Mouse (Mus musculus): Measurements from ENCODE around the gene Cep170.

Cep170 gene

DNA sequence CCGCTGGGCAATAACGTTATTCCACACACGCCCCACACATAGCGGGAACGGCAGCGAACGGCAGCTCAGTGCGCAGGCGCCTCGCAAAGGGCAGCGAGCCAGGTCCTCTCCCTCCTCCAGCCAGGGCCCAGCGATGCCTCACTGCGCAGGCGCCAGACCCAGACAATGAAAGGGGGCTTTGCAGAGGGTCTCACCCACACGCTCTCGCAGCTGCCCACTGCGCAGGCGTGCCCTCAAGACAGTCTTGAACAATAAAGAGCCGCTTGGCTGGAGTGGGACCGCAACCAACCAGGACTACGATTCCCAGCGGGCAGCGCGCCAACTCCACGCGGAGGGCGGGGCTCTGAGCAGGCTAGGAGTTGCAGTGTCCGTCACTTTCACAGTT, at the start of gene Cep170:
Cep170 (minus strand) TSS at position 32 of the 385 bp plus-strand sequence.
- peak; percentile 97 for DNase-seq (ENCODE audit: low read depth, low spot score)

DNA sequence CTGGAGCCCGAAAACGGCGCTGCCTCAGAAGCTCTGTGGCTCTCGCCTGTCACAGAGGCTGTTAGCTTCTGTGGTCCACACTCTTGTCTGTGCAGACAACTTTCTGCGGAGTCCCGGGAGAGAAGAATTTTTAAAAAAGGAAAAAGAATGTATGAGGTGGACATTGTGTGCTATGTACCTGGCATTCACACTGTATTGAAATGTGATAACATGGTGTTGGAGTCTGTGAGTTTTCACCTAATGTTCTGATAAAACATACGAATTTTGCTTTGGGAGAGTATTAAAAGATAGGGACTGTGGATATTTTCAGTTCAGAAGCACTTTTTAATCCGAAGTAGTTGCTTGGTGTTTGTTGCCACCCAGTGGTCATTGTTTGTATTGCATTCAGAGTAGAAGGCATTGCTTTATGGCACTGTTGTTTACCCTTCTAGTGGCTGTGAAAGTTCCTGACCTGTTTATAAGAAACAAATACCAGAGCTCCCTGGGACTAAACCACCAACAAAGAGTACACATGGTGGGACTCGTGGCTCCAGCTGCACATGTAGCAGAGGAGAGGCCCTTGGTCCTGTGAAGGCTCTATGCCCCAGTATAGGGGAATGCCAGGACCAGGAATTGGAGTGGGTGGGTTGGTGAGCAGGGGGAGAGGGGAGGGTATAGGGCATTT, 48.2 kb upstream of the Cep170 start:
- DNase-seq (ENCODE audit: low read depth, low spot score), result peak; percentile 78

DNA sequence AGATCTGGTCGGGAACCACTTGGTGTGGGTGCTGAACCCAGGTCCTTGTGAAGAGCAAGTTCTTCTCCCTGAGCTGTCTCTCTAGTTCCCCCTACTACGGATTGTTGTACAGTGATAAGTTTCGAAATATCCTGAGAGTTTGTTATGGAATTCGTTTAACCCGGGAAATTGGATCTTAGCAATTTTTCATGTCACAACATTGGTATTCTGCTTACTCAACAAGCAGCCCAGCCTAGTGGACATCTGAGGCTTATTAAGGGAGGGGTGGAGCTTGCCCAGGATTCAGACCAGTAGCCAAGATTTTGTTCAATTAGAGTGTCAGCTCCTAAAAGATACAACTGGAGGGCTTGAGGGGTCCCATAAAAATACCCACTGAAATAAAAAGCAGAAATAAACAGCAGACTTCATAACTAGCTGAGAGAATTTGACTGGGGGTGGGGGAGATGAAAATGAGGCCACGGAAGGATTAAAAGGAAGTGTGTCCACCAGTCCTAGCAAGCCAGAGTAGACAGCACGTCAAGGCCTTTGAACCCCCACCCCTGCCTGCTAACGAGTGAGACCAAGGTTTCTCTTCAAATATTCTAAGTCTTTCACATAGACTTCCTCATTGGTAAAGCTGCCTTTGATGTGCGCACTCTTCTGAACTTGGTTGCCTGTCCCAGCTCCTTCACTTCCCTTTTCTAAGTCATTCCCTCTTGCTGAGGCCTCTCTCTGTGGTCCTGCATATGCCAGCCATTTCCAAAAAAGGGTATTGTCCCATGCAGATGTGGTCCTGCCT, 39.1 kb upstream of the Cep170 start:
- no peak for DNase-seq (ENCODE audit: low read depth, low spot score)

DNA sequence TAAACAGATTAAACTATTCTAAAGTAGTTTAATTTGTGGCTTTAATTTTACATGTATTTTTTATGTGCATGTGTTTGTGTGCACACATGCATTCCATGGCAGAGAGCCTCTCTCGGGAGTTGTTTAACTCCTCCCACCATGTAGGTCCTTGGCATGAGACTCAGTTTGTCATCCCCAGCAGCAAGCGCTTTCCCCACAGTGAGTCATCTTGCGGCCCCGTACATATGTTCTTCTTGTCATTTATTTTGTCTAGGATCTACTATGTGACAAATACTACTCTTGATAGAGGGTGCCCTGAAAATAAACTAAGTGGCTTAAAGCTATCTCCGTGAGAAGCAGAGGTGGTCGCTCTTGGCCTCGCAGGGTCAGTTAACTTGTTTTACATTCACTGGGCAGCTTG, 37.5 kb upstream of the Cep170 start:
- DNase-seq (ENCODE audit: low read depth, low spot score), result no peak

DNA sequence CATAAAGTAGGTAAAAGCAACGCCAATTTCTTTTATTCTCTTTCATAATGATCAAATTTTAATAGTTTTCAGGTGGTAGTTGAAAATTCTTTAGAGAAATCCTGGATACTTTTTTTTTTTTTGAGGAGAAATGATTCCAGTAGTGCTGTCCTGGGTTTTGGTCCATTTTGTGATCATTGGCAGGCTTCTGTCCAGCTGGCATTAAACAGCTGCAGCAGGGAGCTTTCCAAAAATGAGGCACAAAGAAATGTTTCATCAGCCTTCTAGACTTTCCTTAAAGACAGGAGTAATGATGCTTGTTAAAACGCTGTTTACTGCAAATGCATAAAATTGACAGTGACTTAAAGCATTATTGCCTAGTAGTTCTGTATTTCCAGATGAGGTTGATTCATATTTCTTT, 35.5 kb upstream of the Cep170 start:
- no peak for DNase-seq (ENCODE audit: low read depth, low spot score)

DNA sequence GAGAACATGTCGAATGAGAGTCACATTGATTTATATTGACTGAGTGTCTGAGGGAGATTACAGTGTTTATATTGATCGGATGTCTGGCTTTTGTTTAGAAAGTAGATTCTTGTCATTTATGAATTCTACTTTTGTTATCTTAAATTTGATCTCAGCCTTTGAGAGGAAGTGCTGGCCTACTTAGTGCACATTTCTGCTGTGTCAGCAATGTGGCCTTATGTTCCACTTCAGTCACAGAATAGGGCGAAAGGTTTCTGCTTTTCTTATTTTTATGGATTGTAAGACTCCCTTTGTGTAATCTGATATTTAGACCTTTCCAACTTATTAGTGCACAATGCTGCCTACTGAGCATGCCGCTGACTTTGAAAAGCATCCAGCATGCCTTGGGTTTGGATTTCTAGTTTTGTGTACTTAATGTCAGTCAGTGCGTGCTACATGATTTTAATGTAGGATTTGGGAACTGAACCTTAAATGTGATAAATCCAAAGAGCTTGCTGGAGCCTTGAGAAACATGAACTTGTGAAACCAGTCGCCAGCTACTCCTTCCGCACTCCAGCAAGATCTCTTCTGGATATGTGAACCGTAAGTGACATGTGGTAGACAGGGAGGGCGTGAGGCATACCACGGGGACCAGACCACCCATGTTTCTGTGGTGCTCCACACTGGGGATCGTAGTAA, 34.9 kb upstream of the Cep170 start:
- no peak for DNase-seq (ENCODE audit: low read depth, low spot score)

DNA sequence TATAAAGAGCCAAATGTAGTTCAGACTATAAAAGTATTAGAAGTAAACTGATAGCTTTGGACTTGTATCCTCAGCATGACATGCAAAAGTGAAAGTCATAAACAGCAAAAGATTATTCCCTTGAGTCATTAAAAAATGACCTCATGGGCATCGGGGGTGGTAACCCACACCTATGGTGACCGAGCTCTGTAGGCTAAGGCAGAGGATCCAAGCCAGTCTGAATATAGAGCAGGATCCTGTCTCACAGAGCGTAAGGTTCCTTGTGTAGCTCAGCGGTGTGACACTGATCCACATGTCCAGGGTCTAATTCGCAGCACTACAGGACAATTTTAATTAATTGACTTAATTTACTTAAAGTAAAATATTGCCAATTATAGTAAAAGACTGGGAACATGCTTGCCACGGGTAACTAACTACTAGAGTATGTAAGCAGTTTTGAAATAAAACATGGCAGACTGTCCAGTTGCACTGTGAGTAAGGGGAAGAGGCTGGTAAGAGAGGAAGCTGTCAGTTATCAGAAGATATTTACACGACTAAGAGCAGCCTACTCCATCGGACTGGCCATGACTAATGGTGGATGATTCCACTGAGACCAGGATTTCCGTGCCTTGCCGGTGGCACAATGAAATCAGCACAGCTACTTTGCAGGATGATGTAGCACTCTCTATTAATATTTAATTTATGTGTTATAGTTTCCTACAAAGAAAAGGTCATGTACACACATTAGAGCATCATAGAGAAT, 33.4 kb upstream of the Cep170 start:
- DNase-seq (ENCODE audit: low read depth, low spot score), result no peak

DNA sequence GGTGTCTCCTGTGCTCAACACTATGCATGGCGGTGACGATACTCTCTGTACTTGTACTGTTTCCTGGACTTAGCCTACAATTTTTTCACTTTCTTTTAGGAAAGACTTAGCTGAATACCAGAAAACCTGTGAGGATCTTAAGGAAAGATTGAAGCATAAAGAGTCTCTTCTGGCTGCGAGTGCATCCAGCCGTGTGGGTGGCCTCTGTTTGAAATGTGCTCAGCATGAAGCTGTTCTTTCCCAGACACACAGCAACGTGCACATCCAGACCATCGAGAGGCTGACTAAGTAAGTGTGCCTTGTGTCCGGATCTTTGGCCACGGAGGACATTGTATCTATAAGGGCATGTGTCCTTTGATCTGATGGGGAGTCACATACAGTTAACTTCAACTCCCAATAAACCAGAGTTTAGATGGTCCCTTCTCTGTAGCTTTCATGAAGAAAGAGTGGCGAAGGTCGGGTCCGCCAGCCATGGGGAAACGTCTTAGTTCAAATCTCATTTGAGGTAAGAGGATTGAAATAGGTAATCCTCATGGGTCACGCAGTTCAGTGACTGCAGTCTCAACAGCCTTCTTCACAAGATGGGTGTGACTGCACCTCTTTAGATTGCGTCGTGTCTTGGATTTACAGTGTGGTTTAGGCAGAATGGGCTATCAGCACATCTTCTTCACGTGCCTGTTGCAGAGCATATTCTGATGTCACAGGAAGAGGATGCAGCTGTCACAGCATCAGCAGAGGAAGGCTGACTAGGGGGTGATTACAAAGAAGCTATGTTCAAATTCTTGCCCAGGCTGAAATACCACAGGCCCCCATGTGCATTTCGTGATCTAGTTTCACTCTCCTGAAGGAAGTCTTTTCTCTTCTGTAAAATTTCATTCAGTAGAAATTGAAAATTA, 31.5 kb upstream of the Cep170 start:
- no peak for DNase-seq (ENCODE audit: low read depth, low spot score)

DNA sequence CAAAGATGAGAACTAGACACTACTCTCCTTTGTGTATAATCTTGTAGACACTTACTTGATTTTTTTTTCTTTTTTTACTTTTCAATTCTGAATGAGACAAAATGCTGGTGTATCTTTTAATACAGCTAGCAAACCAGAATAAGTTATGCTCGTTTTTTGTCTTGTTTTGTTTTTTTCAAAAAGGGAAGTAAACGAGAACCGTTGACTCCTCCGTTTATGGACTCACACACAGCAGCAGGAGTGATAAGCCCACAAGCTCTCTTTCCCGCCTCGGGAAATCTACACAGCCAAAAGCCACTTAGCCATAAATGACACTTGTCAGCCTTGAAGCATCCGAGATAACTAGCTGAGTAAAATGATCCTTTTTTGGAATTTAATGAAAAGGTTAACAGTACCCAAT, 22.7 kb upstream of the Cep170 start:
- peak; percentile 72 for DNase-seq (ENCODE audit: low read depth, low spot score)

DNA sequence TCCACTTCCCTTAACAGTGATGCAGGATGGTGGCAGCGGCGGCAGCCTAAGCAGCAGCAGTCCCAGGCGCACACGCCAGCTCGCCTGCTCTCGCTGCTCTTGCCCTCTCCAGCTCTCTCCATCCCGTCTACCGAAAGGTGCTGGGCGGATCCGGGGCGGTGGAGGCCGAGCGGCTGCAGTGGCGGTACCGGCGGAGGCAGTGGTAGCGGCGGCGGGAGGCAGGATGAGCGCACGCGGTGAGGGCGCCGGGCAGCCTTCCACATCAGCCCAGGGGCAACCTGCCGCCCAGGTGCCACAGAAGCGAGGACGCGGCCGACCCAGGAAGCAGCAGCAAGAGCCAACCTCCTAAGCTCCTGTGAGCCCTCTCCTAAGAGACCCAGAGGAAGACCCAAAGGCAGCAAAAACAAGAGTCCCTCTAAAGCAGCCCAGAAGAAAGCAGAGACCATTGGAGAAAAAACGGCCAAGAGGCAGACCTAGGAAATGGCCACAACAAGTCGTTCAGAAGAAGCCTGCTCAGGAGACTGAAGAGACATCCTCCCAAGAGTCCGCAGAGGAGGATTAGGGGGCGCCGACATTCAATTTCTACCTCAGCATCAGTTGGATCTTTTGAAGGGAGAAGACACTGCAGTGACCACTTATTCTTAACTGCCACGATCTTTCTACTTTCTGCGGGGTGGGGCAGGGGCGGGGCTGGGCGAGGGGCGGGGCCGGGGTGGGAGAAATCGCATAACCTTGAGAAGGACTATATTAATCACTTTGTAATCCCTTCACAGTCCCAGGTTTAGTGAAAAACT, 21.8 kb upstream of the Cep170 start:
- peak; percentile 67 for DNase-seq (ENCODE audit: low read depth, low spot score)

DNA sequence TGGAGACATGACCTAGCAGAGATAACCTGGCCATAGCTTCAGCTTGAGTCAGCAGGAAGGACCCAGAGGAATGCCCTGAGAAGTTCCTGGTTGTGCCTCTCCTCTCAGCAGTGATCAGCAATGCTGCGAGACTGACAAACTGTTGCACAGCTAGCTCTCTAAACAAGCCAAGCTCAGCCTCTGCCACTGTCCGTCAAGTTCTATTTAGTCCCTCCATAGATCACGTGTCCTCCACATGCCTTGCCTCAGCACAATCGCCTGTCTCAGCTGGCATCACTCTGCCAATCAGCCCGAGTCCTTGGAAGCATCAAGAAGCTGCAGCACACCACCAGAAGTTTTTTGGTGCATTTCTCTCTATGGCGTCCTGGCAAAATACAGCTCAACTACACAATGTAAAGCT, 21.0 kb upstream of the Cep170 start:
- DNase-seq (ENCODE audit: low read depth, low spot score), result peak; percentile 60

DNA sequence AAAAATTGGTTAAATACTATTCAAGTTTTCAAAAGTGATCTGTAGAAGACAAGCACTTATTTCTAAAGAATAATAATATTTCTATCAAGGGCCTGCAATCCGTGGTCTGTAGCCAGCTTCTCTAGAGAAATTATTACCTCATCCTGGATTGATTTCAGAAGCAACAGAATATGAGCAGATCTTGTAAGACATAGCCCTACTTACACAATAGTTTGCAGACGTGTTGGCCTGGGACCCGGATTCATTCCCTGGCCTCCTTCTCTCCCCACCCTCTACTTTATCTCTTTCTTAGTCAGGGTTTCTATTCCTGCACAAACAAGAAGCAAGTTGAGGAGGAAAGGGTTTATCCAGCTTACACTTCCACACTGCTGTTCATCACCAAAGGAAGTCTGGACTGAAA, 20.1 kb upstream of the Cep170 start:
- DNase-seq (ENCODE audit: low read depth, low spot score), result no peak

DNA sequence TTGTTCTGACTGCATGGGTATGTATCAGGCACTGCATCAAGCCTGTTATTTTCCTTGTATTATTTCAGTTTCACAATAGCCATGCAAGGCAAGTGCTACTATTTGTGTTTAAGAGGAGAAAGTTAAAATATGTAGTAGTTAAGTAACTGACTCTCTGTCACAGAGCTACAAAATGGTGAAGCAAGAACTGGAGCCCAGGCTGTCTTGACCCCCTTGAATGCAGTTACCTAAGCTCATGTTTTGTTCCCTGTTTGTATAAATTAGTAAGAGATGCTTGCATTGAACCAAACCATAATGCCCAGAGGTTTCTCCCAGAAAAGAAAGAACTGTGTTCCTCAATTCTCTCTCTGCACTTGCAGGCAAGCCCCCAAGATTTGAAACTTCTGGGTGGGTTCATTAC, 19.4 kb upstream of the Cep170 start:
- DNase-seq (ENCODE audit: low read depth, low spot score), result no peak

DNA sequence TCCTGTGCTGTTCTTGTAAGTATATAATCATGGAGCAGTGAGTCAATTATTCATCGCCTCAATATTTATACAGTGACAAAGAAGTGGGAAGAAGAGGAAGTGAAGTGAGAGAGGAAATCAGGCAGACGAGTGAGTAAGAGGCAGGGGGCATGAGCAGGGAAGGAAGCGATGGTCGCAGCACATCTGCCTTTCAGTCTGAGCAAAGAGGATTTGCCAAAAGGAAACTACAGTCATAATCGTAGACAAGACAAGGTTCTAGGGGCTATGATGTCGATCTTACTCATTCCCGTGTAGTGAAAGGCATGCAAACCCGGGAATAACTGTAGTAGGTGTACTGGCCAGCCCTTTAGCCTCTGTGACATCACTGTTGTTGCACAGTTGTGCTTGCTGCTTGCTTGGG, 18.7 kb upstream of the Cep170 start:
- no peak for DNase-seq (ENCODE audit: low read depth, low spot score)

DNA sequence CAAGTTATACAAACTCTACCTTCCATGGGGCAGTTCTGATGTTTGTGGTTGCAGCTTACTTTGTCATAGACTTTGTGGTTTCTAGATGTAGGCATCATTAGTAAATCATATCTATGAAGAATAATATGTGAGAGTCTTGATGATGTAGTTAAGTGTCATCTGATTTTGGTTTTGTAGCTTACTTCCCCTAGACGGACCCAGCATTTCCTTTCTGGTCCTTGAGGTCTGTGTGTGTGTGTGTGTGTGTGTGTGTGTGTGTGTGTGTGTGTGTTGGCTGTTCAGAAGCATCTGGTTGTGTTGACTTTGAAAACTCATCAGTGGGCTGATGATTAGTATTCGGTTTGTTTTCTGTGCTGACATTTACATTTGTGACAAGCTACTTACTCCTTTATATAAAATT, 18.2 kb upstream of the Cep170 start:
- DNase-seq (ENCODE audit: low read depth, low spot score), result no peak

DNA sequence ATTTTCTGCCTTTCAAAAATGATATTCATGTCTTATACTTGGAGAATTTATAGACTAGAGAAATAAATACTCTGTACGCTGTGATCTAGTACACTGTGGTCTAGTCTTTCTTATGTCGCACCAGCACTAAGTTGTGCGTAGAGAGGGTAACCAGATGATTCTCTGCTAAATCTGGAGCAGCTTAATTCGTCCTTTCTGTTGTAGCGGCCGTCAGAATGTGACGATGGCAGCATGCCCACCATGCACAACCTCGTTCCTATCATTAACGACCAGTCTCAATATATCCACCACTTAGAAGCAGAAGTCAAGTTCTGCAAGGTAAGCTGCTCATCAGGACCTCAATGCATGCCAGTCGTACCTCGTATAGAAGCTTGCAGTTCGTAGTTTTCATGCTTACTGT, 14.8 kb upstream of the Cep170 start:
- DNase-seq (ENCODE audit: low read depth, low spot score), result no peak

DNA sequence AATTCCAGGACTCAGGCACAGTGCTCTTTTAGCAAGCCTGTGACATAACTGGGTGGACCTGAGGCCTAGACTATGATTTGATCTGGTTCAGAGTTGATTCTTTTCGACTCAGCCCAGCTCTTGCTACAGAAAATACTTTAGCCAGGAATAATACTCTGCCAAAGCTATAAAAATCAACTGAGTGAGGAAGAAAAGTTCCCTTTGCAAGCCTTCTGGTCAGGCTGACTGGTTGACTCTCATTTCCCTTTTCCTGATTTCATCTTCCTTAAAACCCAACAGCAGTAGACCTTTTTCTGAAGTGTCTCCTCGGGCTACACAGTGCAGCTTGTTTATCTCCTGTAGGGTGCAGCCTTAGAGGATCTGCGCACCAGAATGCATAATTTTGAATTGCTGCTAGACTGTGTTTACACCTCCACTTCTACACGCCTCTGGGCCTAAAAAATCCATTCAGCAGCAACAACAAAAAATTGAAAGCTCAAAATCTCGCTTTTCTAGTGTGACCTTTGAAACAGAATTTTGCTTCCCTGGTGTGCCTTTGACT, 14.1 kb upstream of the Cep170 start:
- no peak for DNase-seq (ENCODE audit: low read depth, low spot score)

DNA sequence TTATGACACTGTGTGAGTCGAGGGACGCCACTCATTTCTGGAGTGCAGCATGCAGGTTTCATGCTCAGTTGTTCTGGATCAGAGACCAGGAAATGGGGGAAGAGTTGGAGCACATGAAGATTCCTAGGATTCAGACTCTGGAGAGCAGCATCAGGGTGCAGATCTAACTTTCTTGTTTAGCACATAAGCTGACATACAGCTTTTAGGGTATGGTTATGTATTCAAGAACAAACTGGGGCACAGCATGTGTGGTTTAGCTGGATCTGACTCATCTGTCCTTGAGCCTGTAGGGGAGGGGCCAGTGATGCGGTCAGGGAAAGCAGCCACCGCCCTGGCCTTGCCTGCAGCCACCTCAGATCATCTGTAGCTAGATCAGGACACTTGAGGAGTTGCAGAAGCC, 13.5 kb upstream of the Cep170 start:
- DNase-seq (ENCODE audit: low read depth, low spot score), result no peak

DNA sequence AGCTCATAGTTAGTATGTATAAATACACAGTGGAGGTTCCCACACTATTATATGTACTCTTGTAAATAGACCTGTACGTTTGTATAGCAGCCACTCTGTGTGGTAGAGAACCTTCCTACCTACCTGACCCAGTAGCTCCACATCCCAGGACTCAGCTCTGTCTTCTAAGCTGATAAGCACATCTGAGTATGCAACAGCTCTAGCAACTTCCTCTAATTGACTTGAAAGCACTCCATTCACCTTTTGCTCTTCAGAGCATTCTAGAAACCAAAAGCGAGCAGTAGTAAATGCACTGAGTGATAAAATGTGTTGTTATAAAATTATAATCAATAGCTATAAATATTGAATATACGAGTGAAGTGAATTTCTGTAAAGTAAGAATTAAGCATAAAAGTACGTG, 13.1 kb upstream of the Cep170 start:
- DNase-seq (ENCODE audit: low read depth, low spot score), result no peak

DNA sequence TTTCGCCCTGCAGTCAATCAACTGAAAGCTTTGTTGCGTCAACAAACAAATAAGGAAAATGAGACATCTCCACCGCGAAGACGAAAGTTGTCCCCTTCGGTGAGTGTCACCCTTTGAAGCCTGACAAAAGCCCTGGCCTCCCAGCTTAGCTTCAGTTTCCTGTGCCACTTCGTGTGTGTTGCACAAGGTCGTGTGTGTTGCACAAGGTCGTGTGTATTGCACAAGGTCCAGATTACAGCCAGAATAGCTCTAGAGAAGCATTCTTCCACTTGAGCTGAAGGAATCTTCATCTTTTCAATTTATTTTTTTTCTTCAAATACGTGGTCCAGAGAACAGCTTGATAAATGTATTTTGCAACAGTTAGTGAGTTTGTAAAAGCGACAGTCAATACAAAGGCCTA, 12.3 kb upstream of the Cep170 start:
- no peak for DNase-seq (ENCODE audit: low read depth, low spot score)
